Mouse (Mus musculus) duodenum, adult 2 months (tissue): Measurements from ENCODE around the gene Rs1. TPM values are rescaled to one million over a fixed set of nuclear protein-coding genes. Genes with fewer than 3 reads are reported as not detected.

Experiments
- polyA plus RNA-seq: library from polyadenylated mRNA; depleted of rRNA; stranded (reverse); fragments of >200 nt; gene quantifications from 2 replicates; pipeline ENCODE4 v1.2.3, GENCODE M21; 2012; ENCODE audit warnings: low replicate concordance; rRNA removed

The Rs1 gene
- polyA plus RNA-seq: not detected in 2 replicates

GRCm38 (mm10) chrX:160767713-160768112, at the start of gene Rs1:
Gene Rs1 (plus strand): TSS chrX:160768013.

GRCm38 (mm10) chrX:160735650-160736049, 32.2 kb upstream of the Rs1 start, which contains the start of gene Ppef1:
Gene Ppef1 (minus strand): TSS chrX:160735765.

Other genes starting within 250 kb of the Rs1 start
- not detected in 2 replicates for gene Ppef1, start 32.2 kb upstream of the Rs1 start, polyA plus RNA-seq
- not detected in 2 replicates for gene Gja6, start 139.0 kb downstream of the Rs1 start, polyA plus RNA-seq
- 0.06 and 0.12 TPM in 2 replicates for gene Cdkl5, start 226.7 kb downstream of the Rs1 start, polyA plus RNA-seq